Mouse (Mus musculus) brain, embryonic 14.5 days (tissue): ENCODE results near the gene Cyb5r2.

ENCODE experiments used
- CTCF ChIP-seq: fragments of 200-500 bp; IDR thresholded peaks from 2 replicates; pipeline ENCODE4 v1.5.1; 2012; ENCODE audit warnings: inconsistent platforms, mild to moderate bottlenecking, moderate library complexity, borderline replicate concordance; ENCODE audit not compliant: insufficient read depth, insufficient read length; ENCODE audit errors: extremely low read depth
- POLR2A ChIP-seq: fragments of 200-500 bp; IDR thresholded peaks from 2 replicates; pipeline ENCODE4 v1.6.1; 2012; ENCODE audit warnings: mild to moderate bottlenecking, inconsistent platforms, borderline replicate concordance; ENCODE audit not compliant: poor library complexity, insufficient read depth, insufficient read length, severe bottlenecking; ENCODE audit errors: extremely low read depth

- TF ChIP-seq POLR2A (no peak), CTCF (no peak)
Observed at GRCm38 (mm10) chr7:107796500-107796899, 38.7 kb upstream of the Cyb5r2 start.
